Mouse (Mus musculus): ENCODE data around the gene Alk. TPM values are rescaled to one million over a fixed set of nuclear protein-coding genes. Genes with fewer than 3 reads are reported as not detected.

Gene Alk
- total RNA-seq, 2 experiments from 2014 or later, result not detected

DNA sequence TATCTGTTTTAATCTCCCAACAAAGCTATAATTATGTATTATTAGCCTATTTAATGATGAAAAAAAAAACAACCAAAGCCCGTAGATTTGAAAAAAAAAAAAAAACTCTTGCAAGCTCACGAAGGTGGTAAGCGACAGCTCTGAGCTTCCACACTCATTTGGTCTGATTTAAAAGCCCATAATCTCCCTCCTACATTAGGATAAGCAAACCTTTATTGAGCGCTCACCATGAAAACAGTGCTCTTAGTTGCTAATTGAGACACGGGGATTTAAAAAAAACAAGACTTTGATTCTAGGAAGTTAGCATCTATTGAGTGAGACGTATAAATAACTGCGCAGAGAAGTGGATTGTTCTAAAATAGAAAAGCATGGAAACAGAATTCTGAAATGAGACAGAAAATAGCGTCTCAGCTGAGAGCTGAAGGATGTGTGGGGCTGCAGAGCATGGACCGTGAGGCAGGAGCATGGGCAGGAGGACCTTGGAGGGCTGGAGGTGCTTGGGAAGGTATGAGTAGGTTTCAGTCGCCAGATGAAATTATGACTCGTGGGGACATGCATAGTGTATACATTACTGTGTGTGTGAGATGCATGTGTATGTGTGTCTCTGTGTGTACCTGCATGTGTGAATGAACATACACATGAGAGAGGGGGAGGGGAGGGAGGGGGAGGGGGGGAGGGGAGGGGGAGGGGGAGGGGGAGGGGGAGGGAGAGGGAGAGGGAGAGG is 560.6 kb downstream of the Alk start:
- intact Hi-C loops (cut with DNase I), result no loop called here
- no peak for DNase-seq

DNA sequence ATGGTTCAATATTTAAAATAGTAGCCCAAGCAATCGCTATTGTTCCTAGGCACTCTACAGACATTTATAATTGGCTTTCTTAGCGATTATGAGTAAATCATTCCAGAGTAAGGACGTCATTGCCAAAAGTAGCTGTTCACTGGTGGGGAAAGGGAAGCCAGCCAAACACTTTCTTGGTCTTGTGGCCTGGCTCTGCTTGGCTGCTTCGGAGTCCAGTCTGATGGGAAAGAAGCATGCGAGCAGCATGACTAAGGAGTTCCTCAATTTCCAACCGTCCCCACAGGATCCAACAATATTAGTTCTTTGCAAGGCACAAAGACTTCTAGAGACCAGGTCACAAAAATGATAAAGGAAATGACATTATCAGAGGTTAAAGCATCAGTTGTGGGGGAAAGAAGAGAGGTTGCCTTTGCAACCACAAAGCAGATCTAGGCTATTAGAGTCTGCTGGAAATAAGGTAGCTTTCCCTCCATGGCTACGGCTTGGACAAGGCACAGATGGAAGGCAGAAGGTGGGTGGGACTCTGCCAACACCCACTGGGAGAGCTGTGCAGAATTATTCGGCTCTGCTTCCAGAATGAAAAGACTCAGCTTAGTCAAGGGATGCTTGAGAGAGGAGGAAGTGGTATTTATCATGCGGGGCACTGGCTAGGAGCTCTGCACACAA is 561.3 kb downstream of the Alk start:
- intact Hi-C loops (cut with DNase I), result no loop called here
- peak; percentile 83 to 86 for DNase-seq

DNA sequence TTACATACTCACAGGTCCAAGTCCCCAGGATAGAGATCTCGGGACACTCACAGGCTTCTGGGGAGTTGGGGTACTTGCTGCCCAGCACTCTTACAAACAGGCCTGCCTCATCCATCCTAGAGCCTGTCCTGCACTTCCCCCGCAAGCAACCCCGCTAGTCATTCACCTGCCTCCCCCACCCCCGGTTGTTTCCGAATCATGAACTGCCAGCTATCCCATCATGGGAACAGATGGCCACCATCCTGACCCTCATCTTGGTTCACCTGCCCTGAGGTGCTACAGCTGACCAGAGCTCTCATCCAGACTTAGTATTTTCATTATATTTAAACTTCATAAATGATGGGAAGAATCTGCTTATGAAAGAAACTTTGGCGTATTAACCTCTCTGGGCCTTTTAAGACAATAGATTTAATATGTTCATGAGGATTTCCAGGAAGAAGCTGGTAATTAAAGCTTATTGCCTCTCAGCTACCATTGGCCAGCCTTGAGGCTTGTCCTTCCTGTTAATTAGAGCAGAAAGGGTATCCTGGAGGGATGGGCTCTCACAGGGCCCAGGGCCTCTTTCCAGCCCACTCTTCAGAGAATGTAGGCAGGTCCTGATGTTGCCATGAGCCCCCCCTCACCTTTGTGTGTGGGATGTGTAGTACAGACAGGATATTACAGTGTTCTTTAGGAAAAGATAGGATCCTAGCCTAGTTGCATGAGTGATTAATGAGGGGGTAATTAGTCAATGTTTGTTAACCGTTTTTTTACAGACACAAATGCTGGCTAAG is 565.1 kb downstream of the Alk start:
- intact Hi-C loops (cut with DNase I), result no loop called here
- DNase-seq, result no peak

DNA sequence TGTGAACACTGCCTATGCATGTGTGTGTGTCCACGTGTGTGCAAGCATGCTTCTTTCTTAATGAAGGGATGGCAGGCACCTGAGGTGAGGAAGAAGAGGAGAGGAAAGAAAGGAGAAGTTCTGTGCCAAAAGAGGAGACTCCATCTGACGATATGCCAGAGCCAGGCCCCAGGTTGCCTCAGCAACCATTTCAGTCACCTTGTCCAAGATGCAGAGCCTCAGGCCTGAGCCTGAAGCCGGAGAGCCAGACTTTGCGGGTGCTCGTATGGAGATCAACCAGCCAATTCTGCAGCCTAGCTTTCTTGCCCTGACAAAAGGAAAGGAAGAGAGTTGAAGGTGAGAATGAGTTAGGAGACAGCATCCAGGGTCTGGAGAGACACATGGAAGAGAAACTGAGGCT is 566.1 kb downstream of the Alk start:
- no peak for DNase-seq
- intact Hi-C loops (cut with DNase I), result no loop called here

DNA sequence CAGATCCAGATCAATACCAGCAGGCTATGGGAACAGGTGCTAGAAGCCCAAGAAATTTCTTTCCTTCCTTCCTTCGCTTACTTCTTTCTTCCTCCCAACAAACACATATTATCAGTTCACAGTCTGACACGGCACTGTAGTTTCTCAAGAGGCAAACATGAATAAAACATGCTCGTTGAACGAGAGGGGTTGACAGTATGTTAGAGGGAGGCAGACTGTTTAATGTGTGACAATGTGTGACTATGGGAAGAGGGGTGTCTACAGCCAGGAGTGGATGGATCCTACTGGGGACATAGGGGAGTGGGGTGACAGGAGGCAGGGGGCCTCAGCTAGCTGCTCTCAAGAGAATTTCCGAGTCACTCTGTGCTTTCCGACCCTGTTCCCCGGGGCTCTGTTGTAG is 573.8 kb downstream of the Alk start:
- intact Hi-C loops (cut with DNase I), result no loop called here
- DNase-seq, result no peak

DNA sequence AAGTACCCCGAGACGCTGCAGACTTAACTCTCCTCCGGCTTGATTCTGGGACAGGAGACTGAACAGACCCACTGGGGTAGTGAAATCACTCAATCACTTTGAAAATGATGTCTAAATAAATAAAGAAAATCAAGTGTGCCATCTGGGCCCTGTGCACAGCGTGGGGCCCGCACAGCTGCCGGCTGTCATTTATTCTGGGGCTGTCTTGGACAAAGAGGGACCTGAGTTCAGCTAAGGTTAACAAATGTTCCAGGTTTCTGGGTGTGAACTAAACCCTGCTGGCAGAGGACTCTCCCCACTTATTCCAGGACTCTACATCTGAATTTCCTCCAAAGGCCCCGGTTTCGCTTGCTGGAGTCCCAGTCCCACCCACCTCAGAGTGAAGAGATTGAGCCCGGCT is 581.1 kb downstream of the Alk start:
- DNase-seq, result peak; percentile 21 to 25
- intact Hi-C loops (cut with DNase I), result no loop called here

DNA sequence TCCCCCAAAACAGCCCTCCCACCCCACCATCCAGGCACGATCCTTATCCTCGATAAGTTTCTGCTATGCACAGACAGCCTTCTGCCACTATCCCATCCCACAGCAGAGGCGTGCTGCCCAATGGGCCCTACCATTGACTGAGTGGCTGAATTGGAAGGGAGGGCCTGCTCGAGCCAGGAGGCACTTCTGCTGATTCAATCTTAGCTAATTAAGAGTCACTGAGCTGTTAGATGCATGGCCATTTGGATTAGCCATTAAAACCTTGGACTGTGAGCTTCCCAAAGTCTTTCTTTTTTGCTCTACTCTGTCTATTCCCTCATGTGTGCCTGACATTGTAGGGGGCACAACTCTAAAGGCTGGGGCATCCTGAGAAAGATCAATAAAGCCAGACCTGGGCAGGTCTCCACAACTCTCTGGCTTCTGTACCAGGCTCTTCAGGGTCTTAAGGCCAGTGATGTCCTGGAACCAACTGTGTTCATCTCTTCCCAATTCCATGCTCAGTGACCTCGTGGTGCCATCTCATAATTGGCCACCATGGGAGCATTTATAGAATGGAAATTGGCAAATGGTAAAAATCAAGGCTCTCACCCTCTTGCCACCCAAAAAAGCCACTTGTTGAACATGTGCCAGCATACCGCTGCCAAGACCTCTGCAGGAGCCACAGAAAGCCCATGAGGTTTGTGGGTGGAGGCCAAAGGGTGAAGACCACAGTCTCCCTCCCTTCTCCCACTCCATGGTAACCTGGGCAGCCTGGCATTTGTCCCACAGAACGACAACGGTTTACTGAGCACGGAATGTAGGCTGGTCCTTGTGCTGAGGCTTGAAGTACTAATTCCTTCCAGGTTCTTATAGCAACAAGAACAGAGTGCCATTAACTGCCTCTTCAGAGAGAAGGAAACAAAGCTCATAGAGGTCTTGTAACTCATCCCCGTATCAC is 582.4 kb downstream of the Alk start:
- intact Hi-C loops (cut with DNase I), result no loop called here
- DNase-seq, result no peak

DNA sequence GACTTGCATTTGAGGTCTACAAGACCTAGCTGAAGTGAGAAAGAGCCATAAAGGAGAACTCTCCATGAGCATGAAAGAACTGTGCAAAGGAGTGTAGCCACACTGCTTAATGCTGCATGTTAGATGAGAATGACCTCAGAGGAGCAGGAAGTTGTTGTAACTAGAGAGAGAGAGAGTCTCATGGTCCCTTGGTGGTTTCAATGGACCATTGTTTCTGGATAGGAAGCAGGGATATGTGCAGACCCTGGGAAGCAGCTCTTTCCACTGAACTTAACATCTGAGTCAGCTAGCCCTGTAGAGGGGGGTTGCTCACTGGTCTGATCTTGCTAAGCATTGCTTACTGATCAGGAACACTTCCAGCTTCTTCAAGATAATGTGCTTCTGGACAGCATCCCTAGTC is 587.1 kb downstream of the Alk start:
- intact Hi-C loops (cut with DNase I), result no loop called here
- no peak for DNase-seq

DNA sequence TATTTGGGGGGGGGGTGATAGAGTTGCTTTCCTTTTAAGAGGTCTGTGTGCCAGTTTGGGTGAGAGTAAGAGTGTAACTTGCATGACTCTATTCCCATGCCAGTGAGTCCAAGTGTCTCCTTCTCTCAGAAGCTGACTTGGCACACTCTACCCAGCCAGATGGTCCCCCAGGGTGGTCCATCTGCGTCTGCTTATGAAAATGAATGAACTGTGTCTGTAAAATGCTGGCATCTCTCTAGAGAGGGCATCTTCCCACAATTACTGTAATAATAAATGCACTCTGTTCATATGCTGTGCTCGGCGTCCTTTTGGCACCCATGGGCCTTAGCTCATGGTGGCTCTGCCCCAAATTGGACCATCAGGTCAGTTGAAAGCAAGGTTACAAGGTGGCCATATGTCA is 589.2 kb downstream of the Alk start:
- DNase-seq, result no peak
- intact Hi-C loops (cut with DNase I), result no loop called here

DNA sequence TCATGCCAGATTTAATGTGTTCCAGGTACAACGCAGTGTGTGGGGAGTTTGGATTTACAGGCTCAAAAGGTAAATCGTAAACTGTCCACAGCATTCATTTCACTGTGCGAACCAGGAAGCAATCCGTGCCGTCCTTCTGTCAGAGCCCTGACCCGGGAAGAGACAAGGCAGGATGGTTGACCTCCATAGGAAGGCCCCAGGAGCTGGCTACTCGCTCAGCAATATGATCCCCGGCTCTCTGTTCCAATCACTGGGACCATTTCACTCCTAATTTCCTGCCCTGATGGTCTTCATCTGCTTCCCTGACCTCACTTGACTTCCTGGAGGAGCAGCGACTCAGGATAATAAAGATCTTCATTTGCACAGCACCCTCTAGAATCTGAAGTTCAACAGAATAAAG is 591.7 kb downstream of the Alk start:
- intact Hi-C loops (cut with DNase I), result no loop called here
- no peak for DNase-seq

DNA sequence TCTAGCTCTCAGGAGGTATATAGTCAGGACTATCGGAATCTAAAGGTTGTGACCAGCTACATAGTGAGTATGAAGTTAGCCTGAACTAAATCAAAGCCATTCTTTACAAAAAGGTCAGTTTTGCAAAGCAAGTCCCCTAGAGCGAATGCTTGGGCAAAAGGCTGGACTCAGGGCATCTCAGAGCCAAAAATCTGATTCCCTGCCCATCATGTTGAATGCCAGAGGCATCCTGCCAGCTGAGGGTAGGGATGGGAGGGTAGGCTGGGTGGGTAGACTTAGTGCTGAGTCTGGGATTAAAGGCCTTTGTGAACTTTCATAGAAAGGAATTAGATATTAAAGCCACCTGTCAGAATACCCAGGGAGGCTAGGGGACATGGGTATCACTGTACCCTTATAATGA is 594.6 kb downstream of the Alk start:
- no peak for DNase-seq
- intact Hi-C loops (cut with DNase I), result no loop called here

DNA sequence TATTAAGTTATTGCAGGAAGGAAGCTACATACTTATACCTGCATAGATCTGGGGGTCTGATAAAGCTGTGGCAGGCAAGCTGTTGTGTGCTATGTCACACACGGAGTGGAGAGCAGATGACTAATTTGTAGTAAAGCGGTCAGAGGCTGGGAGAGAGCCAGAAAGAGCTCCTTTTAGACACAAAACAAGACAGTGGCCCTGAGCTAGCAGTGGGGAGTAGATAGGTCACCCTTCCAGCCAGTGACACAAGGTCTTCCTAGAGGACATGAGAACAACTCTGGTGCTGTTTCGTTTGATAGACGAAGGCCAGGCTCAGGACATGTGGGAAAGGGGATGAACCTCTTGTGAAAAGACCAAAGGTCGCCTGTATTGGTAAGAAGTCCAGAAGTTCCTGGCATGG is 596.0 kb downstream of the Alk start:
- intact Hi-C loops (cut with DNase I), result no loop called here
- no peak for DNase-seq

DNA sequence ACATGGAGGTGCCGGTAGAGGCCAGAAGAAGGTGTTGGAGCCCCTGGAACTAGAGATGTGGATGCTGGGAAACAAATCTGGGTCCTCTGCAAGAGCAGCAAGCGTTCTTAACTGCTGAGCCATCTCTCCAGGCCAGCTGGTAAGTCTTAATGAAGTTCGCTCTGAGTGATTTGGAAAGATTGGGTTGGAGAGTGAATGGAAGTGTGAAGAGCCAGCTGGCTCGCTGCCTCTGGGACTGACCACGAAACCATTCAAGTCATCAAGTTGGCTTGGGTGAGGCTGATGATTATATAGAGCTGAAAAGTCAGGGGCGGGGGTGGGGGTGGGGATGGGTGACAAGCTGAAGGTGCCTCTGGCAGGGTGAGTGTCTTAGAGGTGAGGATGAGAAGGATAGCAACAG is 599.1 kb downstream of the Alk start:
- DNase-seq, result peak; percentile 23 to 29
- intact Hi-C loops (cut with DNase I), result no loop called here

DNA sequence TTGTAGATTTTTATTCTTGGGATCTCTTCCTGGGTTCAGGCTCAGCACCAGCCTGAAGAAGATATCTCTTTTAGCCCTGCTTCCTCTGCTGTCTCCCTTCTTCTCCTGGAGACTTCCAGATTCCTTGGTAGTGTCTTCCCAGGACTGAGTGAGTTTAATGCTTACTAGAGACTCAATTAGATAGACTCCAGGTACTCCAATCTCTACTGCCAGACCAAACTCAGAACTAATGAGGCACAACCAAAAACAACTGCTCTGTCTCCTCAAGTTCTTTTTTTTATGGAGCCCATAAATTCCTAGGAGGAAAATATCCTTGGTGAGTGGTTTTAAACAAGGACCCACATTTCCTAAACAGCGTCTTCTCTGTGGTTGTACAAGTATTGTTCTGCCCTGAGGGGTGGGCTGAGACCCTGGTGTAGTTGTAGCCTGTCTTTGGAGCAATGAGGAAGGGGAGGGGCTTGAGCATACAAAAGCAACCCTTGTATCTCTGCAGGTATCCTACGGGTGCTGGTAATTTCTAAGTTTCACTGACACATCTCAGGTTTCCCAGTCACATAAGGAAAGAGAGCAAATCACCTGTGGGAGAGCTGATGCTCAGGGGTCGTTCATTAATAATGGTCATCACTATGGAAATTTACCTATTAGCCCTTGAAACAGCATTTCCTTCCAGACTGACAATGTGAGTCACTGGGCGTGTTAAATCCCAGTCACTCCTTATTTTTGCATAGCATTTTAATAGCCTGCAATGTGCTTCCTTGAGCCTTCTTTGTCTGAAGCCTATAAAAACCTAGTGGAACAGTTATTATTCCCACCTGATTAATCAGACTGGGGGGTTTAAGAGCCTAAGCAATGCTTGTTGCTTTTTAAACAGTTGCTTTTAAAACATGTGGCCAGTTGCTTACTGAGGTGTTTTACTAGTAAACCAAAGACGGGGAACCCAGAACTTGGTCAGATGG is 604.6 kb downstream of the Alk start:
- intact Hi-C loops (cut with DNase I), result no loop called here

DNA sequence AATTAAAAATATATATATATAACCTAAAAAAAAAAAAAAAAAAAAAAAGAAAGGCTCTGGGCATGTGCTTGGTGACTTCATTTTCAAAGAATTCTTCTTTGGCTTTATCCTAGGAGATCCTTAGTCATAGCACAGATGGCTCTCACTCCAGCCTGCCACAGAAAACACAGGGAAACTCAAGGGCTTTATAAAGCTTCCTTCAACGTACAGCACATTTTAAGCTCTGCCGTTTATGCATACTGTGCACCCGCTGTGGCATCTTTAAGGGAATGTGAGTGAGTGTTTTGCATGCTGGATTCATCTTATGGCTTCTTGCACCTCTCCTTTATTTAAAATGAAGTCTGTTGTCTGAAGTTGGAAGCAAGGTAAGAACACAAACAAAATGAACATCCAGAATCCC is 606.7 kb downstream of the Alk start:
- peak; percentile 18 to 27 for DNase-seq
- intact Hi-C loops (cut with DNase I), result no loop called here

More for the DNA sequence above, 604.6 kb downstream of the Alk start:
- no peak for DNase-seq

DNA sequence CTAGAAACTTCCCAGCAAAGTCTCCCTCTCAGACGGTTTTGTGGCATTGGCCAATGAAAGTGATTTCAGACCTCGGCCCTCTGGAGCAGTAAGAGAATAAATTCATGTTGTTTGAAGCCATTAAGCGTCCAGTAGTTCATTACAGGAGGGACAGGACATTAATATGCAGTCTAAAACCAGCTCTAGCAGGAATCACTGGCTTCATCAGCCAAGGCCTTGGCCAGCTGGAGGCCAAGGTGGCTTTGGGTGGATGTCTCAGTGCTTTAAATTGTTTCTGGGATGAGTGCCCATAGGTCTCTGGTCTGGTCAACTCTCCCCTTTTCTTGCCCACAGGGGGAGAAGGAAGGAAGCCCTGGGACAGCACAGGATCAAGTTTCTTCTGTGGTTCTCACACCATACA is 608.9 kb downstream of the Alk start:
- intact Hi-C loops (cut with DNase I), result no loop called here
- DNase-seq, result no peak

DNA sequence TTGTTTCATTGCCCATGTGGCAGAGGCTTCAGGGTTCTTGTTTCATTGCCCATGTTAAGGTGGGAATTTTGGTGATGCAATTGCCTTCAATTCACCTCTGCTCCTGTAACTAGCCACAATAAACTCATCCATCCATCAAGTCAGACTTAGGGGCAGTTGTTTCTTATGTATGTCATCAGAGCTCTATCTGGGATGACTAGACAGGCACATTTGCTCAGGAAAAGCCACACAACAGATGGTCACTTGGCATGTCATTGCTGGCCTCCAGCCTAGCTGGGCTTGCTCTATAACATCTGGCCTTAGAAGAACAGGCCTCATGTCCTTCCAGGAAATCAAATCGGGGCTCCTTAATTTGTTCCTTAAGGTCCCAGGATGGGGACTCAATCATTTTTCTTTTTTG is 610.3 kb downstream of the Alk start:
- DNase-seq, result peak; percentile 64 to 69
- intact Hi-C loops (cut with DNase I), result no loop called here

DNA sequence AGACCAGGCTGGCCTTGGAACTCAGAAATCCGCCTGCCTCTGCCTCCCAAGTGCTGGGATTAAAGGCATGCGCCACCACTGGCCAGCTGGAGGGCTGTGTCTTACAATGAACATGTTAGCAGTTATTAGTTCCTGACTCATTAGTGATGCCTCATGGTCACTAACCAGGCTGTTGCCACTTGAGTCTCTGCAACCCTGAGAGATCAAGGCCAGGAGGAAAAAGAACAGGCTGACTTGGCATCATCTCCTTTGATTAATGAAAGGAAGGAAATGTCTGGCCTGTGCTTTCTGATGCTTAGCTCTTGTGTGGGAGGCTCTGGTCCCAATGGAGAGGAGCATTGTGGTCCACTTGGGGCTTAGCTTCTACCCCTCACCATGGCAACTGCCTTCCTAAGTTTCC is 611.4 kb downstream of the Alk start:
- no peak for DNase-seq
- intact Hi-C loops (cut with DNase I), result no loop called here

DNA sequence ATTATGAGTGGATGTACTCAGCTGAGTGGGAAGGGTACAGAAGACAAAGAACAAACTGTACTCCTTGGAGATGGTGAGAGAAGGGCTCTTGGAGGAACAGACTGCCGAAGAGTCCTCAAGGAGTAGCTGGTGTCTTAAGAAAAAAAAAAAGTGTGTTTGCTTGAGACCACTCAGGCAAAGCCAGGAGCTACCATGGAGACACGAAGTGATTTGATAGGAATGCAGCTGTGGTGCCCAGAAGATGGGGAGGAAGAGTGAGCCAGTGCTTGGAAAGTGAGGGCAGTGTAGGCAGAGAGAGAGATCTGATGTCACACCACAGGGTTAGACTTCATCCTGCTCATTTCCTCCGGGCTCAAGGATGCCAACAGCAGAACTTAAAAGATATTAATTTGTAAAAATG is 613.2 kb downstream of the Alk start:
- DNase-seq, result no peak
- intact Hi-C loops (cut with DNase I), result no loop called here

All from heart, postnatal 10 days (tissue).